In genomic region chr3:123128091-123128490, GRCm38 (mm10) we compare ENCODE assay signal across 17 mouse cellular contexts.
A peak's percentile ranks its signal among the peaks of the same experiment; 100 is the strongest.
DNase-seq lines count a peak whose midpoint lies in the region; ATAC-seq and TF ChIP-seq lines count a peak whose summit lies in the region.
"Had no signal": no experiment of that assay in that cellular context is flagged by ENCODE, and none has a peak within 500 bp of the region (broad histone marks: within the 10 kb centered on the region; RNA-seq: fewer than 3 reads in every experiment).

No protein-coding gene starts in this region.

- no peaks in the 10 kb centered on the region for H3K27me3 ChIP-seq in forebrain, embryonic 15.5 days
- H3K27me3 ChIP-seq in forebrain, embryonic 11.5 days (ENCODE audit: control insufficient read depth, insufficient read depth, low read length), result no peaks in the 10 kb centered on the region
- no peaks in the 10 kb centered on the region for H3K27me3 ChIP-seq in heart, adult 2 months (ENCODE audit: control insufficient read depth, insufficient read depth, low read length)
- H3K27me3 ChIP-seq in heart, embryonic 11.5 days (ENCODE audit: control insufficient read depth, insufficient read depth, low read length), result no peaks in the 10 kb centered on the region
- H3K27me3 ChIP-seq: embryonic facial prominence, embryonic 12.5 days; forebrain, embryonic 12.5 days; heart, embryonic 15.5 days; hindbrain, embryonic 13.5 days had no signal

- H3K9ac ChIP-seq in forebrain, embryonic 15.5 days (replicated peaks), result no peak overlapping the region
- H3K9ac ChIP-seq in forebrain, embryonic 11.5 days (ENCODE audit: low read length), result no peak overlapping the region
- no peak overlapping the region for H3K9ac ChIP-seq in heart, adult 2 months (ENCODE audit: low read depth, low read length)
- no peak overlapping the region for H3K9ac ChIP-seq in heart, embryonic 11.5 days (ENCODE audit: low read depth, low read length)
- H3K9ac ChIP-seq: embryonic facial prominence, embryonic 12.5 days; forebrain, embryonic 12.5 days; heart, embryonic 15.5 days; hindbrain, embryonic 13.5 days had no signal

- TF ChIP-seq CTCF in heart, adult 2 months (IDR thresholded peaks at IDR 0.05), result no peak

- H3K27ac ChIP-seq in forebrain, embryonic 15.5 days (replicated peaks), result no peak overlapping the region
- H3K27ac ChIP-seq in forebrain, embryonic 11.5 days (ENCODE audit: low read depth, low read length), result no peak overlapping the region
- peak overlapping the region; percentile 68 for H3K27ac ChIP-seq in heart, adult 2 months
- no peak overlapping the region for H3K27ac ChIP-seq in heart, embryonic 11.5 days (ENCODE audit: low read depth, low read length)
- H3K27ac ChIP-seq: forebrain, embryonic 12.5 days; heart, embryonic 15.5 days; hindbrain, embryonic 13.5 days; hindbrain, postnatal 0 days had no signal

- no peaks in the 10 kb centered on the region; the same call in 1 of the 2 replicates for H3K79me2 ChIP-seq in heart, adult 2 months (replicated peaks; ENCODE audit: control insufficient read depth, insufficient read depth, low read length)

- 0 out of 2 replicates have a peak, but pooled peaks have one; percentile 13 for ATAC-seq in forebrain, embryonic 15.5 days (replicated peaks)
- no peak for ATAC-seq in forebrain, embryonic 11.5 days (replicated peaks; ENCODE audit: low FRiP score)
- ATAC-seq in heart, embryonic 11.5 days (replicated peaks; ENCODE audit: insufficient number of reproducible peaks, low FRiP score, low TSS enrichment), result no peak
- ATAC-seq: CD4-positive, CD25-positive, alpha-beta regulatory T cell, adult 4 months; hindbrain, postnatal 0 days had no signal

- DNase-seq in adrenal gland, postnatal 10 days, result peak; percentile 41
- no peak for DNase-seq in adrenal gland, adult 2 months
- no peak for DNase-seq in forebrain, embryonic 11.5 days (ENCODE audit: low spot score)
- no peak for DNase-seq in heart, adult 2 months
- DNase-seq in adipocyte (ENCODE audit: low spot score), result peak; percentile 52
- DNase-seq: B cell, adult 2 months; cerebellum, adult 11-12 months; cerebellum, adult 9-10 months had no signal

- H3K36me3 ChIP-seq in forebrain, embryonic 15.5 days, result no peaks in the 10 kb centered on the region
- H3K36me3 ChIP-seq in forebrain, embryonic 11.5 days (ENCODE audit: control insufficient read depth, insufficient read depth, low read length), result no peaks in the 10 kb centered on the region
- peaks cover 14% of the 10 kb centered on the region; the same call in 1 of the 2 replicates for H3K36me3 ChIP-seq in heart, adult 2 months (ENCODE audit: control insufficient read depth, insufficient read depth, low read length)
- H3K36me3 ChIP-seq in heart, embryonic 11.5 days (ENCODE audit: control insufficient read depth, insufficient read depth, low read length), result no peaks in the 10 kb centered on the region
- H3K36me3 ChIP-seq: embryonic facial prominence, embryonic 12.5 days; forebrain, embryonic 12.5 days; G1E; heart, embryonic 15.5 days; hindbrain, embryonic 13.5 days had no signal

- intact Hi-C loops in heart, adult 2 months (cut with DNase I), result no loop called here

- TF ChIP-seq EP300 in heart, adult 2 months (IDR thresholded peaks at IDR 0.05; ENCODE audit: insufficient read depth, low read depth, low read length), result no peak

- no peak for TF ChIP-seq POLR2A in heart, adult 2 months (IDR thresholded peaks at IDR 0.05; ENCODE audit: insufficient read depth, low read depth, low read length)

- no peak overlapping the region for H3K4me3 ChIP-seq in forebrain, embryonic 15.5 days
- H3K4me3 ChIP-seq in forebrain, embryonic 11.5 days (ENCODE audit: low read depth, low read length), result no peak overlapping the region
- no peak overlapping the region for H3K4me3 ChIP-seq in heart, adult 2 months
- no peak overlapping the region for H3K4me3 ChIP-seq in heart, embryonic 11.5 days (ENCODE audit: low read depth, low read length)
- H3K4me3 ChIP-seq: embryonic facial prominence, embryonic 12.5 days; forebrain, embryonic 12.5 days; heart, embryonic 15.5 days; hindbrain, embryonic 13.5 days had no signal

- no peaks in the 10 kb centered on the region for H3K9me3 ChIP-seq in forebrain, embryonic 15.5 days
- no peaks in the 10 kb centered on the region for H3K9me3 ChIP-seq in forebrain, embryonic 11.5 days (ENCODE audit: control insufficient read depth, low read length)
- H3K9me3 ChIP-seq in heart, embryonic 11.5 days (replicated peaks; ENCODE audit: control insufficient read depth, low read length), result no peaks in the 10 kb centered on the region
- H3K9me3 ChIP-seq: embryonic facial prominence, embryonic 12.5 days; forebrain, embryonic 12.5 days; G1E; heart, embryonic 15.5 days; hindbrain, embryonic 13.5 days had no signal

- no peaks in the 10 kb centered on the region for H3K4me1 ChIP-seq in forebrain, embryonic 15.5 days
- no peaks in the 10 kb centered on the region for H3K4me1 ChIP-seq in forebrain, embryonic 11.5 days (replicated peaks; ENCODE audit: control insufficient read depth, insufficient read depth, low read length)
- peaks cover 6% of the 10 kb centered on the region; the same call in 1 of the 2 replicates for H3K4me1 ChIP-seq in heart, adult 2 months (ENCODE audit: control insufficient read depth, insufficient read depth, low read length)
- H3K4me1 ChIP-seq in heart, embryonic 11.5 days (ENCODE audit: control insufficient read depth, insufficient read depth, low read length), result peaks cover 3% of the 10 kb centered on the region; the same call in 1 of the 2 replicates
- H3K4me1 ChIP-seq: embryonic facial prominence, embryonic 12.5 days; forebrain, embryonic 12.5 days; hindbrain, embryonic 13.5 days had no signal

- 83% methylated on average over 7 of the region's 7 CpGs for WGBS in forebrain, embryonic 15.5 days
- 88% methylated on average over 7 of the region's 7 CpGs for WGBS in forebrain, embryonic 11.5 days
- WGBS in heart, adult 2 months, result 51% methylated on average over 7 of the region's 7 CpGs
- WGBS in heart, embryonic 11.5 days (ENCODE audit: insufficient replicate concordance), result 75% methylated on average over 7 of the region's 7 CpGs

- no peak overlapping the region for H3K4me2 ChIP-seq in forebrain, embryonic 15.5 days (replicated peaks)
- H3K4me2 ChIP-seq in forebrain, embryonic 11.5 days (ENCODE audit: low read depth, low read length, severe bottlenecking), result no peak overlapping the region
- H3K4me2 ChIP-seq in heart, embryonic 11.5 days, result no peak overlapping the region
- H3K4me2 ChIP-seq: embryonic facial prominence, embryonic 12.5 days; forebrain, embryonic 12.5 days; heart, embryonic 15.5 days; hindbrain, embryonic 13.5 days had no signal

Comparison
In these comparisons a context has a peak if more than half of its experiments do, and no peak if none do; other contexts are left out.
1. DNase-seq: peak in adrenal gland, postnatal 10 days (single experiment) and adipocyte (single experiment); none in adrenal gland, adult 2 months (single experiment), forebrain, embryonic 11.5 days (single experiment) and heart, adult 2 months (0 of 2).